Mouse (Mus musculus) embryonic facial prominence, embryonic 13.5 days (tissue): Measurements from ENCODE around the gene Il17rc. TPM values are rescaled to one million over a fixed set of nuclear protein-coding genes. Genes with fewer than 3 reads are reported as not detected.

Experiments
- ATAC-seq: fragments of 200-750 bp; cut with Nextera tagmentation; 2 replicates; pipeline ENCODE4 v1.8.0; 2017; ENCODE audit warnings: low read depth; ENCODE audit not compliant: insufficient number of reproducible peaks, insufficient read depth, low FRiP score, low TSS enrichment
- H3K27ac ChIP-seq: fragments of 300-500 bp; sonication (generic); 2 replicates; pipeline ENCODE4 v1.5.1; 2015; ENCODE audit warnings: moderate library complexity, mild to moderate bottlenecking, inconsistent platforms
- H3K27me3 ChIP-seq: fragments of 300-500 bp; sonication (generic); 2 replicates; pipeline ENCODE4 v1.6.1; 2015; ENCODE audit warnings: mild to moderate bottlenecking, inconsistent platforms
- H3K36me3 ChIP-seq: fragments of 300-500 bp; sonication (generic); 2 replicates; pipeline ENCODE4 v1.6.1; 2015; ENCODE audit warnings: mild to moderate bottlenecking, inconsistent platforms
- H3K4me1 ChIP-seq: fragments of 300-500 bp; sonication (generic); 2 replicates; pipeline ENCODE4 v1.6.1; 2015; ENCODE audit warnings: inconsistent platforms
- H3K4me2 ChIP-seq: fragments of 300-500 bp; sonication (generic); 2 replicates; pipeline ENCODE4 v1.6.1; 2015; ENCODE audit warnings: moderate library complexity, mild to moderate bottlenecking, inconsistent platforms
- H3K4me3 ChIP-seq: fragments of 300-500 bp; sonication (generic); 2 replicates; pipeline ENCODE4 v1.5.1; 2015; ENCODE audit warnings: mild to moderate bottlenecking, inconsistent platforms
- H3K9ac ChIP-seq: fragments of 300-500 bp; sonication (generic); 2 replicates; pipeline ENCODE4 v1.6.1; 2015; ENCODE audit warnings: mild to moderate bottlenecking, inconsistent platforms
- H3K9me3 ChIP-seq: fragments of 300-500 bp; sonication (generic); 2 replicates; pipeline ENCODE4 v1.6.1; 2016; ENCODE audit warnings: inconsistent platforms
- WGBS: fragments of 180-500 bp; shearing (Covaris S2); methylation state at CpG from one replicate; pipeline ENCODE4 v1.1.7; 2015; ENCODE audit warnings: mixed read lengths; 5-methylcytosine and 5-hydroxymethylcytosine counted together
- polyA plus RNA-seq: library from polyadenylated mRNA; unstranded; fragments of >200 nt; fragmentation: Nextera tagmentation; extraction: Ambion mirVana; gene quantifications from 2 replicates; pipeline ENCODE4 v1.2.1, GENCODE M21; 2015

Gene Il17rc
- polyA plus RNA-seq, 1 experiment from 2014 or later: 7.9 TPM

GRCm38 (mm10) chr6:113457952-113458534, 13.2 kb upstream of the Il17rc start, which contains the start of gene Il17re:
Il17re (plus strand) TSS chr6:113458484.
- Histone ChIP-seq H3K4me2 (peak within 1 kb of the TSS; percentile 39), H3K9me3 (no peaks in the 10 kb centered on the region), H3K36me3 (no peaks in the 10 kb centered on the region), H3K4me3 (peak within 1 kb of the TSS; percentile 10; the same call in 1 of the 2 replicates), H3K9ac (peak within 1 kb of the TSS; percentile 52; the same call in 1 of the 2 replicates), H3K4me1 (no peaks in the 10 kb centered on the region), H3K27me3 (no peaks in the 10 kb centered on the region), H3K27ac (no peak within 1 kb of the TSS)
- 48% methylated on average over 10 of the region's 10 CpGs for WGBS
- ATAC-seq: no peak

GRCm38 (mm10) chr6:113458635-113459034, 12.6 kb upstream of the Il17rc start:
- 62% methylated on average over 10 of the region's 10 CpGs for WGBS

GRCm38 (mm10) chr6:113464040-113464439, 7.2 kb upstream of the Il17rc start:
- peaks cover 5% of the 10 kb centered on the region; the same call in 1 of the 2 replicates for H3K4me1 ChIP-seq
- H3K36me3 ChIP-seq: no peaks in the 10 kb centered on the region
- no peaks in the 10 kb centered on the region for H3K9me3 ChIP-seq
- H3K4me2 ChIP-seq: no peak overlapping the region
- WGBS: 68% methylated on average over 7 of the region's 7 CpGs
- no peak overlapping the region for H3K4me3 ChIP-seq
- H3K27ac ChIP-seq: no peak overlapping the region
- peaks cover 15% of the 10 kb centered on the region for H3K27me3 ChIP-seq
- H3K9ac ChIP-seq: no peak overlapping the region
- ATAC-seq: no peak

More at GRCm38 (mm10) chr6:113458635-113459034, 12.6 kb upstream of the Il17rc start:
- no peaks in the 10 kb centered on the region for H3K36me3 ChIP-seq
- no peaks in the 10 kb centered on the region for H3K27me3 ChIP-seq
- H3K9me3 ChIP-seq: no peaks in the 10 kb centered on the region
- peak overlapping the region; percentile 39 for H3K4me2 ChIP-seq
- H3K9ac ChIP-seq: peak overlapping the region; percentile 52; the same call in 1 of the 2 replicates
- peak; percentile 82 for ATAC-seq
- H3K27ac ChIP-seq: no peak overlapping the region
- H3K4me3 ChIP-seq: peak overlapping the region; percentile 10; the same call in 1 of the 2 replicates
- no peaks in the 10 kb centered on the region for H3K4me1 ChIP-seq

- H3K27me3 ChIP-seq: peaks cover 31% of the 10 kb centered on the region
- H3K36me3 ChIP-seq: no peaks in the 10 kb centered on the region
- no peak overlapping the region for H3K4me3 ChIP-seq
- H3K9me3 ChIP-seq: no peaks in the 10 kb centered on the region
- ATAC-seq: no peak
- H3K4me1 ChIP-seq: peaks cover 15% of the 10 kb centered on the region
- H3K9ac ChIP-seq: no peak overlapping the region
- no peak overlapping the region for H3K27ac ChIP-seq
- WGBS: 57% methylated on average over 5 of the region's 5 CpGs
- H3K4me2 ChIP-seq: no peak overlapping the region
These were observed 5.6 kb upstream of the Il17rc start for GRCm38 (mm10) chr6:113465602-113466001.

- Histone ChIP-seq H3K9me3 (no peaks in the 10 kb centered on the region), H3K27ac (no peak overlapping the region), H3K4me2 (peak overlapping the region; percentile 75), H3K4me1 (peaks cover 25% of the 10 kb centered on the region), H3K9ac (peak overlapping the region; percentile 36; the same call in 1 of the 2 replicates), H3K4me3 (no peak overlapping the region), H3K36me3 (no peaks in the 10 kb centered on the region), H3K27me3 (peaks cover 52% of the 10 kb centered on the region)
- WGBS: 65% methylated on average over 3 of the region's 3 CpGs
- no peak for ATAC-seq
These were observed 2.7 kb upstream of the Il17rc start for GRCm38 (mm10) chr6:113468512-113468911.

- H3K27me3 ChIP-seq: peaks cover 52% of the 10 kb centered on the region
- peaks cover 25% of the 10 kb centered on the region for H3K4me1 ChIP-seq
- 7% methylated on average over 9 of the region's 9 CpGs for WGBS
- peak overlapping the region; percentile 43 for H3K4me3 ChIP-seq
- peak overlapping the region; percentile 68; the same call in 1 of the 2 replicates for H3K9ac ChIP-seq
- peak overlapping the region; percentile 75 for H3K4me2 ChIP-seq
- no peaks in the 10 kb centered on the region for H3K9me3 ChIP-seq
- no peak for ATAC-seq
- H3K36me3 ChIP-seq: no peaks in the 10 kb centered on the region
- no peak overlapping the region for H3K27ac ChIP-seq
These were observed 2.2 kb upstream of the Il17rc start for GRCm38 (mm10) chr6:113469021-113469420.

- H3K9me3 ChIP-seq: no peaks in the 10 kb centered on the region
- H3K4me2 ChIP-seq: peak overlapping the region; percentile 75
- peak overlapping the region; percentile 68 for H3K9ac ChIP-seq
- ATAC-seq: no peak
- no peak overlapping the region for H3K27ac ChIP-seq
- H3K4me1 ChIP-seq: peaks cover 25% of the 10 kb centered on the region
- under 1% methylated on average over 31 of the region's 31 CpGs for WGBS
- no peaks in the 10 kb centered on the region for H3K36me3 ChIP-seq
- peaks cover 51% of the 10 kb centered on the region for H3K27me3 ChIP-seq
- peak overlapping the region; percentile 43 for H3K4me3 ChIP-seq
These were observed 1.8 kb upstream of the Il17rc start for GRCm38 (mm10) chr6:113469432-113469831.

GRCm38 (mm10) chr6:113472061-113472460, 834 bp downstream of the Il17rc start:
- H3K4me3 ChIP-seq: no peak overlapping the region
- H3K27me3 ChIP-seq: peaks cover 51% of the 10 kb centered on the region
- no peaks in the 10 kb centered on the region for H3K9me3 ChIP-seq
- peak overlapping the region; percentile 66; the same call in 1 of the 2 replicates for H3K9ac ChIP-seq
- no peaks in the 10 kb centered on the region for H3K36me3 ChIP-seq
- H3K27ac ChIP-seq: no peak overlapping the region
- H3K4me1 ChIP-seq: peaks cover 25% of the 10 kb centered on the region
- H3K4me2 ChIP-seq: peak overlapping the region; percentile 53; the same call in 1 of the 2 replicates
- ATAC-seq: no peak
- WGBS: 56% methylated on average over 10 of the region's 10 CpGs

- no peak overlapping the region for H3K4me3 ChIP-seq
- H3K27ac ChIP-seq: no peak overlapping the region
- no peak for ATAC-seq
- no peak overlapping the region for H3K9ac ChIP-seq
- peaks cover 51% of the 10 kb centered on the region for H3K27me3 ChIP-seq
- H3K9me3 ChIP-seq: no peaks in the 10 kb centered on the region
- peaks cover 25% of the 10 kb centered on the region for H3K4me1 ChIP-seq
- 76% methylated on average over 2 of the region's 2 CpGs for WGBS
- H3K4me2 ChIP-seq: no peak overlapping the region
- H3K36me3 ChIP-seq: no peaks in the 10 kb centered on the region
These were observed 2.0 kb downstream of the Il17rc start for GRCm38 (mm10) chr6:113473246-113473645.

- ATAC-seq: no peak
- Histone ChIP-seq H3K9ac (no peak overlapping the region), H3K9me3 (no peaks in the 10 kb centered on the region), H3K36me3 (no peaks in the 10 kb centered on the region), H3K4me1 (peaks cover 23% of the 10 kb centered on the region), H3K27me3 (peaks cover 52% of the 10 kb centered on the region), H3K27ac (no peak overlapping the region), H3K4me2 (no peak overlapping the region), H3K4me3 (no peak overlapping the region)
- WGBS: 70% methylated on average over 6 of the region's 6 CpGs
These were observed 2.5 kb downstream of the Il17rc start for GRCm38 (mm10) chr6:113473715-113474114.

- Histone ChIP-seq H3K9ac (no peak overlapping the region), H3K9me3 (no peaks in the 10 kb centered on the region), H3K4me2 (no peak overlapping the region), H3K4me1 (peaks cover 2% of the 10 kb centered on the region; the same call in 1 of the 2 replicates), H3K27me3 (peaks cover 53% of the 10 kb centered on the region), H3K27ac (no peak overlapping the region), H3K36me3 (no peaks in the 10 kb centered on the region), H3K4me3 (no peak overlapping the region)
- 51% methylated on average over 7 of the region's 7 CpGs for WGBS
- no peak for ATAC-seq
These were observed 6.1 kb downstream of the Il17rc start for GRCm38 (mm10) chr6:113477353-113477752.

GRCm38 (mm10) chr6:113478906-113479305, 7.7 kb downstream of the Il17rc start:
- Histone ChIP-seq H3K4me3 (no peak overlapping the region), H3K4me2 (no peak overlapping the region), H3K27me3 (peaks cover 60% of the 10 kb centered on the region), H3K9me3 (no peaks in the 10 kb centered on the region), H3K9ac (no peak overlapping the region), H3K27ac (no peak overlapping the region), H3K36me3 (no peaks in the 10 kb centered on the region), H3K4me1 (peaks cover 14% of the 10 kb centered on the region; the same call in 1 of the 2 replicates)
- no peak for ATAC-seq
- 76% methylated on average over 10 of the region's 10 CpGs for WGBS
